In genomic region chr4:46356351-46357133, GRCm38 (mm10) we compare ENCODE assay signal across 9 mouse cellular contexts. TPM values are rescaled to one million over a fixed set of nuclear protein-coding genes. Genes with fewer than 3 reads are reported as not detected.
DNase-seq lines count a peak whose midpoint lies in the region; ATAC-seq and TF ChIP-seq lines count a peak whose summit lies in the region.
"Had no signal": no experiment of that assay in that cellular context is flagged by ENCODE, and none has a peak within 500 bp of the region (broad histone marks: within the 10 kb centered on the region; RNA-seq: fewer than 3 reads in every experiment).

No protein-coding gene starts in this region.

- peak; percentile 12 to 61 for DNase-seq in kidney, adult 8-10 months
- DNase-seq in adrenal gland, postnatal 14 days = peak; percentile 88
- DNase-seq in kidney, postnatal 14 days = peak; percentile 37
- peak; percentile 68 for DNase-seq in mesoderm, embryonic 11.5 days (ENCODE audit: low read depth, low spot score)
- peak; percentile 58 to 59 for DNase-seq in thymus, postnatal 36 days

- H3K4me2 ChIP-seq in kidney, embryonic 15.5 days = no peak overlapping the region

- peaks cover 5% of the 10 kb centered on the region for H3K4me1 ChIP-seq in kidney, embryonic 15.5 days
- no peaks in the 10 kb centered on the region for H3K4me1 ChIP-seq in ES-Bruce4 (ENCODE audit: control insufficient read depth, insufficient read depth, low read length)

- no peak for TF ChIP-seq EP300 in ES-Bruce4 (IDR thresholded peaks at IDR 0.05; ENCODE audit: insufficient read depth, low read depth, low read length)

- H3K4me3 ChIP-seq in kidney, embryonic 15.5 days (replicated peaks) = no peak overlapping the region
- no peak overlapping the region for H3K4me3 ChIP-seq in ES-Bruce4 (ENCODE audit: low read depth, low read length)

- no peak overlapping the region for H3K9ac ChIP-seq in kidney, embryonic 15.5 days
- H3K9ac ChIP-seq in ES-Bruce4 (ENCODE audit: low read depth, poor library complexity, severe bottlenecking) = no peak overlapping the region

- TF ChIP-seq POLR2A in ES-Bruce4 (IDR thresholded peaks at IDR 0.05; ENCODE audit: insufficient read depth, low read length) = no peak

- H3K9me3 ChIP-seq in kidney, embryonic 15.5 days (replicated peaks) = no peaks in the 10 kb centered on the region
- H3K9me3 ChIP-seq in ES-Bruce4 (replicated peaks; ENCODE audit: control insufficient read depth, insufficient read depth, low read length, poor library complexity, severe bottlenecking) = no peaks in the 10 kb centered on the region

- 52% methylated on average over 12 of the region's 12 CpGs for WGBS in kidney, embryonic 15.5 days

- H3K27me3 ChIP-seq in kidney, embryonic 15.5 days = peaks cover 52% of the 10 kb centered on the region
- no peaks in the 10 kb centered on the region for H3K27me3 ChIP-seq in ES-Bruce4 (ENCODE audit: control insufficient read depth, insufficient read depth, low read length, poor library complexity, severe bottlenecking)

- ATAC-seq in kidney, embryonic 15.5 days (replicated peaks; ENCODE audit: low FRiP score) = no peak
- 0 out of 2 replicates have a peak, but pooled peaks have one; percentile 62 for ATAC-seq in erythroid progenitor cell, adult 5-6 weeks (replicated peaks; ENCODE audit: low FRiP score, poor library complexity, severe bottlenecking)

- TF ChIP-seq CTCF in ES-Bruce4 (IDR thresholded peaks at IDR 0.05; ENCODE audit: low read depth, low read length) = peak; percentile 94

- no peak overlapping the region for H3K27ac ChIP-seq in kidney, embryonic 15.5 days
- no peak overlapping the region for H3K27ac ChIP-seq in ES-Bruce4 (ENCODE audit: insufficient read depth, low read length)

- H3K36me3 ChIP-seq in kidney, embryonic 15.5 days = no peaks in the 10 kb centered on the region
- H3K36me3 ChIP-seq in ES-Bruce4 (ENCODE audit: control insufficient read depth, insufficient read depth, low read length, poor library complexity, severe bottlenecking) = no peaks in the 10 kb centered on the region

RNA-seq across cellular contexts. Expression of gene Foxe1, which starts 13.1 kb away (rescaled TPM):
- not detected in 2 replicates for polyA plus RNA-seq in kidney, embryonic 15.5 days (2015; fragmentation: Nextera tagmentation; extraction: Ambion mirVana)
- polyA plus RNA-seq in ES-Bruce4 (2011; ENCODE audit: insufficient read depth, insufficient read length, low read depth, missing spikeins) = 0.55 and 0.78 TPM in 2 replicates
- total RNA-seq in adrenal gland, postnatal 14 days (2021) = not detected in 2 replicates
- not detected in 2 replicates for total RNA-seq in erythroid progenitor cell, adult 5-6 weeks (2015; ENCODE audit: low replicate concordance)
- total RNA-seq in erythroid progenitor cell, adult 5-6 weeks (2017; ENCODE audit: low replicate concordance) = not detected in 2 replicates
- polyA plus RNA-seq: frontal cortex, adult 2 months had no signal

RNA-seq across cellular contexts. Expression of gene Trmo, which starts 32.7 kb away (rescaled TPM):
- polyA plus RNA-seq in kidney, embryonic 15.5 days (2015; fragmentation: Nextera tagmentation; extraction: Ambion mirVana) = 9.7 and 11.1 TPM in 2 replicates
- 10.1 and 11.5 TPM in 2 replicates for polyA plus RNA-seq in ES-Bruce4 (2011; ENCODE audit: insufficient read depth, insufficient read length, low read depth, missing spikeins)
- total RNA-seq in adrenal gland, postnatal 14 days (2021) = 6.5 and 6.6 TPM in 2 replicates
- 89.0 and 90.1 TPM in 2 replicates for total RNA-seq in erythroid progenitor cell, adult 5-6 weeks (2015; ENCODE audit: low replicate concordance)
- total RNA-seq in erythroid progenitor cell, adult 5-6 weeks (2017; ENCODE audit: low replicate concordance) = 49.6 and 97.9 TPM in 2 replicates

RNA-seq across cellular contexts. Expression of gene Hemgn, which starts 56.8 kb away (rescaled TPM):
- 3.3 and 7.1 TPM in 2 replicates for polyA plus RNA-seq in kidney, embryonic 15.5 days (2015; fragmentation: Nextera tagmentation; extraction: Ambion mirVana)
- polyA plus RNA-seq in ES-Bruce4 (2011; ENCODE audit: insufficient read depth, insufficient read length, low read depth, missing spikeins) = not detected in 2 replicates
- total RNA-seq in adrenal gland, postnatal 14 days (2021) = 1.2 and 9.0 TPM in 2 replicates
- 1,402 and 1,484 TPM in 2 replicates for total RNA-seq in erythroid progenitor cell, adult 5-6 weeks (2015; ENCODE audit: low replicate concordance)
- 1,540 and 1,607 TPM in 2 replicates for total RNA-seq in erythroid progenitor cell, adult 5-6 weeks (2017; ENCODE audit: low replicate concordance)

Comparison
In these comparisons a context has a peak if more than half of its experiments do, and no peak if none do; other contexts are left out.
1. DNase-seq: peak in every context shown above with its lines; median percentile 88 in adrenal gland, postnatal 14 days; 68 in mesoderm, embryonic 11.5 days; 58 in thymus, postnatal 36 days; 37 in kidney, postnatal 14 days; 36 in kidney, adult 8-10 months.
2. RNA of gene Hemgn, which starts 56.8 kb away (total RNA-seq): 1,402 to 1,607 TPM in erythroid progenitor cell, adult 5-6 weeks; 1.2 to 9.0 TPM in adrenal gland, postnatal 14 days; every median in the first group is over 100 times any median in the second.